Comparison of ENCODE assay signal across 11 mouse cellular contexts in the genomic region with DNA sequence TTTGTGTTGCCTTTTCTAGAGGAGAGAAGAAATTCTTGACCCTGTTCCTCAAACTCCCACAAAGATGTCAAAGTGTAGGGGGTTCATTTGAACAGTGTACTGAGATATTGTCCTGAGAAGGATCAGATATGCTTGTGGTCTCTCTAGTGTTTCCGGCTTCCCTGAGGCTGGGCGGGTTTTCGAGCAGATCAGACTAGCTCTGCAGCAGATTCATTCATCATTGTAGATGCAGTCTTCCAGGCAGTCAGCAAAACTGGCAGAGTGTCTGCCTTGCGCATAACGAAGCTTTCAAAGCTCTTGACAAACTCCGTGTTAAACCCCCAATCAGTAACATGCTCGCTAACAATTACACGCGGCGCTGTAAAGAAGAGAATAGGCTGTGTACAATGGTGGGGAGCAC.
A peak's percentile ranks its signal among the peaks of the same experiment; 100 is the strongest.
DNase-seq lines count a peak whose midpoint lies in the region; ATAC-seq lines count a peak whose summit lies in the region.
"Had no signal": no experiment of that assay in that cellular context is flagged by ENCODE, and none has a peak within 500 bp of the region (broad histone marks: within the 10 kb centered on the region; RNA-seq: fewer than 3 reads in every experiment).

No protein-coding gene starts in this region.

- no peaks in the 10 kb centered on the region for H3K9me3 ChIP-seq in stomach, embryonic 16.5 days (replicated peaks; ENCODE audit: control insufficient read depth, low read length)
- H3K9me3 ChIP-seq: intestine, embryonic 15.5 days; liver, embryonic 13.5 days had no signal

- H3K36me3 ChIP-seq in stomach, embryonic 16.5 days (ENCODE audit: control insufficient read depth, insufficient read depth, low read length), result no peaks in the 10 kb centered on the region
- H3K36me3 ChIP-seq: intestine, embryonic 15.5 days; liver, embryonic 13.5 days had no signal

- H3K27ac ChIP-seq in stomach, embryonic 16.5 days (ENCODE audit: low read length), result no peak overlapping the region
- H3K27ac ChIP-seq: intestine, embryonic 15.5 days; liver, embryonic 13.5 days had no signal

- H3K9ac ChIP-seq in stomach, embryonic 16.5 days (ENCODE audit: low read length), result no peak overlapping the region
- H3K9ac ChIP-seq: intestine, embryonic 15.5 days; liver, embryonic 13.5 days had no signal

- intact Hi-C loops in left cerebral cortex, postnatal 10 days (cut with DNase I), result no loop called here

- H3K4me2 ChIP-seq in stomach, embryonic 16.5 days (ENCODE audit: low read depth, low read length), result peak overlapping the region; percentile 35
- H3K4me2 ChIP-seq: intestine, embryonic 15.5 days; liver, embryonic 13.5 days had no signal

- peak; percentile 9 for DNase-seq in adrenal gland, postnatal 10 days
- DNase-seq in adrenal gland, adult 2 months, result no peak
- DNase-seq in left cerebral cortex, postnatal 10 days (ENCODE audit: extremely low spot score in 1 of 2, low spot score in 2 of 2), result peak; percentile 18 to 23
- DNase-seq in left cerebral cortex, adult 8-10 months (ENCODE audit: low spot score in 2 of 2), result no peak
- peak; percentile 15 for DNase-seq in layer of hippocampus, adult 9-10 months (ENCODE audit: low spot score)
- no peak for DNase-seq in spleen, adult 12 weeks (ENCODE audit: low spot score)
- no peak for DNase-seq in cerebellum, adult 9-10 months
- DNase-seq: liver, embryonic 13.5 days; midbrain, embryonic 14.5 days had no signal

- H3K4me1 ChIP-seq in stomach, embryonic 16.5 days (ENCODE audit: control insufficient read depth, insufficient read depth, low read length), result peaks cover 4% of the 10 kb centered on the region; the same call in 1 of the 2 replicates
- H3K4me1 ChIP-seq: intestine, embryonic 15.5 days; liver, embryonic 13.5 days had no signal

- H3K4me3 ChIP-seq in stomach, embryonic 16.5 days (replicated peaks; ENCODE audit: low read length), result 0 out of 2 replicates have a peak overlapping the region, but pooled peaks have one; percentile 7
- H3K4me3 ChIP-seq: intestine, embryonic 15.5 days; liver, embryonic 13.5 days had no signal

- WGBS in stomach, embryonic 16.5 days, result 31% methylated on average over 10 of the region's 10 CpGs

- no peak for ATAC-seq in stomach, embryonic 16.5 days (ENCODE audit: insufficient read depth, low FRiP score)
- ATAC-seq: intestine, embryonic 15.5 days had no signal

- H3K27me3 ChIP-seq in stomach, embryonic 16.5 days (ENCODE audit: control insufficient read depth, insufficient read depth, low read length), result no peaks in the 10 kb centered on the region
- H3K27me3 ChIP-seq: intestine, embryonic 15.5 days; liver, embryonic 13.5 days had no signal

Comparison
In these comparisons a context has a peak if more than half of its experiments do, and no peak if none do; other contexts are left out.
1. DNase-seq: peak in adrenal gland, postnatal 10 days (single experiment), left cerebral cortex, postnatal 10 days (2 of 2) and layer of hippocampus, adult 9-10 months (single experiment); none in adrenal gland, adult 2 months (single experiment), left cerebral cortex, adult 8-10 months (0 of 2), spleen, adult 12 weeks (single experiment) and cerebellum, adult 9-10 months (single experiment).